Mouse (Mus musculus): ENCODE measurements at regions not wholly inside any gene's neighbourhood (a gene's known extent, or its start where the extent isn't known, plus 50 kb on each side); places are given as distances from the start of the nearest gene placed in this dataset.

DNA sequence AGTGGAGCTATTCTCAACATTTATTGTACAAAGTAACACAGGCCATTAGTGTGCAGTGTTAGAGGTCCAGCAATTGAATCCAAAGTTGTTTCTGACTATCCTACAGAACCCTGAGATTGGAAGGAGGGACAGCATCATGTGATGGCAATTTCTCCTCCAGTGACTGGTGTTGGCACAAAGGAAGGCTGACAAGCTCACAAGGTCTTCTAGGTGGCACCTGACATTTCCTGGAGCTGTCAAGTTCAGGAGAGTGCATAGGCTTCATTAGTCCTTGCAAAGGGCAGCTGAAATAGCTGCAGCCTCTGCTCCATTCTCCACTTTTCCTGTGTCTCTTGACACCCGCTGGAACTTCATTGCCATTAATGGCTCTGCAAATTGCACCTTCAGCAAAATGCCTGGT is 80.6 kb upstream of the B3gat1 start:
- TF ChIP-seq CTCF (IDR thresholded peaks at IDR 0.05; ENCODE audit: extremely low read depth, insufficient read depth, low read length) (no peak), POLR2A (IDR thresholded peaks at IDR 0.05; ENCODE audit: extremely low read depth, insufficient read depth, low read length) (no peak)

Data from cortical plate, adult 2 months (tissue).